Mouse (Mus musculus) spleen, adult 12 weeks (tissue): ENCODE results near the gene Stam.
"Not testable (repeated sequence)": the region's sequence is repeated elsewhere in the genome, so short reads cannot be mapped to it uniquely, and the experiment has no call there.

Experiments used
- DNase-seq: peaks from one replicate; pipeline ENCODE4 v3.0.0; 2022; ENCODE audit warnings: low spot score

Stam gene

GRCm38 (mm10) chr2:14192046-14192445, 118.1 kb downstream of the Stam start:
- DNase-seq, result no peak

GRCm38 (mm10) chr2:14198325-14198903, 124.5 kb downstream of the Stam start:
- DNase-seq, result not testable (repeated sequence)
